Mouse (Mus musculus) testis, adult 2 months (tissue): ENCODE results near the gene Aoah.

Experiments used
- CTCF ChIP-seq: fragments of 200-500 bp; IDR thresholded peaks from 2 replicates; pipeline ENCODE4 v1.5.1; 2012; ENCODE audit warnings: low read depth, mild to moderate bottlenecking, inconsistent platforms, low read length, moderate library complexity; ENCODE audit not compliant: control insufficient read depth, insufficient read depth, insufficient replicate concordance
- POLR2A ChIP-seq: fragments of 200-500 bp; IDR thresholded peaks from 2 replicates; pipeline ENCODE4 v1.6.1; 2012; ENCODE audit warnings: low read depth, mild to moderate bottlenecking, inconsistent platforms, low read length, moderate library complexity; ENCODE audit not compliant: control insufficient read depth

DNA sequence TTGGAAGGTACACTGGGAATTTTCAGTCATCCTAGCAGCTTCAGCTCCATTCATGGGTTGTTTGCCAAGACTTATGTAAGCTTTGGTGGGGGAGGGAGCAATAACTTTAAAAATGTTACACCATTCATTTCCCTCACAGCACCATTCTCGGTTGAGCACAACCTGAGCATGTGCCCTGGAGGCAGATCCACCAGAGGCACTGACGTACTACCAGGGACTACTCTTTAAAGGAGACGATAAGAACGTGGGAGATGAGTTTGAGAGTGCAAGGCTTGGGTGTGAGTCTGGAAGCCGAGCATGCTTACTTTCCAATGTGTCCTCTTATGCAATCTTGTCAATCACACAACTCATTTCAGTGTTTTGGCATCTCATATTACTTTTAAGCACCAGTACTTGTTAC is 230.9 kb downstream of the Aoah start:
- TF ChIP-seq CTCF (no peak), POLR2A (no peak)
